Mouse (Mus musculus) forebrain, embryonic 14.5 days (tissue): ENCODE data around the gene Sp2. TPM values are rescaled to one million over a fixed set of nuclear protein-coding genes. Genes with fewer than 3 reads are reported as not detected.
A peak's percentile ranks its signal among the peaks of the same experiment; 100 is the strongest.

Source experiments
- ATAC-seq: fragments of 200-750 bp; cut with Nextera tagmentation; 2 replicates; pipeline ENCODE4 v1.8.0; 2017; ENCODE audit warnings: mild to moderate bottlenecking, moderate library complexity
- DNase-seq: peaks from one replicate; pipeline ENCODE4 v3.0.0-alpha.2; 2015; ENCODE audit warnings: low spot score
- H3K27ac ChIP-seq: fragments of 300-500 bp; sonication (generic); 2 replicates; pipeline ENCODE4 v1.5.1; 2014; ENCODE audit warnings: low read depth, mild to moderate bottlenecking, control low read depth, low read length, moderate library complexity
- H3K27me3 ChIP-seq: fragments of 300-500 bp; sonication (generic); replicated peaks from 2 replicates; pipeline ENCODE4 v1.6.1; 2014; ENCODE audit warnings: low read length, control low read depth, mixed read lengths; ENCODE audit not compliant: control insufficient read depth, insufficient read depth
- H3K36me3 ChIP-seq: fragments of 300-500 bp; sonication (generic); 2 replicates; pipeline ENCODE4 v1.6.1; 2014; ENCODE audit warnings: low read length, control low read depth; ENCODE audit not compliant: control insufficient read depth, insufficient read depth
- H3K4me1 ChIP-seq: fragments of 300-500 bp; sonication (generic); 2 replicates; pipeline ENCODE4 v1.6.1; 2014; ENCODE audit warnings: antibody characterized with exemption, low read length, control low read depth; ENCODE audit not compliant: control insufficient read depth, insufficient read depth
- H3K4me2 ChIP-seq: fragments of 300-500 bp; sonication (generic); 2 replicates; pipeline ENCODE4 v1.6.1; 2014; ENCODE audit warnings: mild to moderate bottlenecking, control low read depth, low read length
- H3K4me3 ChIP-seq: fragments of 300-500 bp; sonication (generic); 2 replicates; pipeline ENCODE4 v1.5.1; 2014; ENCODE audit warnings: low read depth, low read length, control low read depth
- H3K9ac ChIP-seq: fragments of 300-500 bp; sonication (generic); 2 replicates; pipeline ENCODE4 v1.6.1; 2014; ENCODE audit warnings: mild to moderate bottlenecking, low read length, control low read depth, moderate library complexity
- H3K9me3 ChIP-seq: fragments of 300-500 bp; sonication (generic); replicated peaks from 2 replicates; pipeline ENCODE4 v1.6.1; 2016; ENCODE audit warnings: low read length, control low read depth, mixed read lengths; ENCODE audit not compliant: control insufficient read depth
- WGBS: fragments of 180-500 bp; shearing (Covaris S2); extraction: QIAGEN DNeasy Blood & Tissue Kit; methylation state at CpG from one replicate; pipeline ENCODE4 v1.1.7; 2014; 5-methylcytosine and 5-hydroxymethylcytosine counted together
- polyA plus RNA-seq: library from polyadenylated mRNA; unstranded; fragments of >200 nt; fragmentation: Nextera tagmentation; extraction: Ambion mirVana; gene quantifications from 2 replicates; pipeline ENCODE4 v1.2.1, GENCODE M21; 2014

Sp2 gene
- polyA plus RNA-seq, 1 experiment from 2014 or later = 14.3 TPM

GRCm38 (mm10) chr11:96984903-96985302 lies 2.1 kb upstream of the Sp2 start:
- 22% methylated on average over 4 of the region's 4 CpGs for WGBS
- ATAC-seq (no peak), DNase-seq (no peak)
- Histone ChIP-seq H3K9ac (no peak overlapping the region), H3K9me3 (no peaks in the 10 kb centered on the region), H3K27ac (no peak overlapping the region), H3K36me3 (no peaks in the 10 kb centered on the region), H3K4me3 (no peak overlapping the region), H3K27me3 (peaks cover 10% of the 10 kb centered on the region; the same call in 1 of the 2 replicates), H3K4me2 (no peak overlapping the region), H3K4me1 (no peaks in the 10 kb centered on the region; the same call in 1 of the 2 replicates)

GRCm38 (mm10) chr11:96982355-96982754 lies 404 bp downstream of the Sp2 start:
- no peak overlapping the region for H3K4me3 ChIP-seq
- H3K9me3 ChIP-seq = no peaks in the 10 kb centered on the region
- no peak overlapping the region for H3K9ac ChIP-seq
- H3K27me3 ChIP-seq = peaks cover 7% of the 10 kb centered on the region; the same call in 1 of the 2 replicates
- WGBS = 1% methylated on average over 7 of the region's 7 CpGs
- peak; percentile 86 for DNase-seq
- H3K4me2 ChIP-seq = no peak overlapping the region
- no peak for ATAC-seq
- H3K4me1 ChIP-seq = peaks cover 5% of the 10 kb centered on the region; the same call in 1 of the 2 replicates
- no peaks in the 10 kb centered on the region for H3K36me3 ChIP-seq
- no peak overlapping the region for H3K27ac ChIP-seq

- DNase-seq = no peak
- Histone ChIP-seq H3K4me3 (no peak overlapping the region), H3K4me1 (peaks cover 6% of the 10 kb centered on the region), H3K27ac (no peak overlapping the region), H3K27me3 (no peaks in the 10 kb centered on the region; the same call in 1 of the 2 replicates), H3K9ac (no peak overlapping the region), H3K4me2 (no peak overlapping the region), H3K36me3 (no peaks in the 10 kb centered on the region), H3K9me3 (no peaks in the 10 kb centered on the region)
- WGBS = 83% methylated on average over 15 of the region's 15 CpGs
- no peak for ATAC-seq
Measured at GRCm38 (mm10) chr11:96981461-96981860, 1.3 kb downstream of the Sp2 start.

- H3K27ac ChIP-seq = no peak overlapping the region
- DNase-seq (no peak), ATAC-seq (no peak)
- no peak overlapping the region for H3K4me3 ChIP-seq
- no peak overlapping the region for H3K9ac ChIP-seq
- H3K4me2 ChIP-seq = no peak overlapping the region
- H3K36me3 ChIP-seq = no peaks in the 10 kb centered on the region
- H3K27me3 ChIP-seq = no peaks in the 10 kb centered on the region; the same call in 1 of the 2 replicates
- H3K9me3 ChIP-seq = no peaks in the 10 kb centered on the region
- WGBS = 78% methylated on average over 5 of the region's 5 CpGs
- H3K4me1 ChIP-seq = peaks cover 12% of the 10 kb centered on the region
Measured at GRCm38 (mm10) chr11:96980021-96980420, 2.7 kb downstream of the Sp2 start.

GRCm38 (mm10) chr11:96979329-96979728 lies 3.4 kb downstream of the Sp2 start:
- Histone ChIP-seq H3K9me3 (no peaks in the 10 kb centered on the region), H3K4me2 (no peak overlapping the region), H3K27me3 (no peaks in the 10 kb centered on the region; the same call in 1 of the 2 replicates), H3K36me3 (no peaks in the 10 kb centered on the region), H3K4me1 (peaks cover 12% of the 10 kb centered on the region), H3K9ac (no peak overlapping the region), H3K4me3 (no peak overlapping the region), H3K27ac (no peak overlapping the region)
- no peak for ATAC-seq
- 85% methylated on average over 7 of the region's 7 CpGs for WGBS
- DNase-seq = no peak

GRCm38 (mm10) chr11:96978401-96979246 lies 4.1 kb downstream of the Sp2 start:
- Histone ChIP-seq H3K4me1 (peaks cover 12% of the 10 kb centered on the region), H3K27me3 (no peaks in the 10 kb centered on the region; the same call in 1 of the 2 replicates), H3K9ac (peak overlapping the region; percentile 70)

GRCm38 (mm10) chr11:96977606-96978400 lies 5.0 kb downstream of the Sp2 start:
- peak overlapping the region; percentile 96 for H3K27ac ChIP-seq
- H3K27me3 ChIP-seq = no peaks in the 10 kb centered on the region
- DNase-seq (peak; percentile 100), ATAC-seq (peak; percentile 98)
- H3K4me1 ChIP-seq = peaks cover 13% of the 10 kb centered on the region
- peak overlapping the region; percentile 79 for H3K4me3 ChIP-seq
- H3K4me2 ChIP-seq = peak overlapping the region; percentile 78
- WGBS = under 1% methylated on average over 45 of the region's 45 CpGs
- H3K36me3 ChIP-seq = no peaks in the 10 kb centered on the region
- H3K9me3 ChIP-seq = no peaks in the 10 kb centered on the region
- H3K9ac ChIP-seq = peak overlapping the region; percentile 94

More at GRCm38 (mm10) chr11:96978401-96979246, 4.1 kb downstream of the Sp2 start:
- 33% methylated on average over 17 of the region's 17 CpGs for WGBS
- ATAC-seq (no peak), DNase-seq (no peak)
- H3K4me3 ChIP-seq = peak overlapping the region; percentile 47
- H3K4me2 ChIP-seq = peak overlapping the region; percentile 78
- H3K9me3 ChIP-seq = no peaks in the 10 kb centered on the region
- peak overlapping the region; percentile 71; the same call in 1 of the 2 replicates for H3K27ac ChIP-seq
- no peaks in the 10 kb centered on the region for H3K36me3 ChIP-seq

GRCm38 (mm10) chr11:96976911-96977591 lies 5.7 kb downstream of the Sp2 start:
- Histone ChIP-seq H3K36me3 (no peaks in the 10 kb centered on the region), H3K4me1 (peaks cover 13% of the 10 kb centered on the region)

More at GRCm38 (mm10) chr11:96976911-96977591, 5.7 kb downstream of the Sp2 start:
- WGBS = 1% methylated on average over 38 of the region's 50 CpGs
- Histone ChIP-seq H3K4me2 (peak overlapping the region; percentile 53), H3K27me3 (no peaks in the 10 kb centered on the region), H3K4me3 (peak overlapping the region; percentile 79), H3K9me3 (no peaks in the 10 kb centered on the region), H3K9ac (peak overlapping the region; percentile 94), H3K27ac (peak overlapping the region; percentile 96)
- ATAC-seq (peak; percentile 76), DNase-seq (peak; percentile 89)
